Mouse (Mus musculus) MEL (cell line): ENCODE measurements around the gene Nudt17. TPM values are rescaled to one million over a fixed set of nuclear protein-coding genes. Genes with fewer than 3 reads are reported as not detected.
A peak's percentile ranks its signal among the peaks of the same experiment; 100 is the strongest.

ENCODE experiments used
- DNase-seq: peaks from one replicate; pipeline ENCODE4 v3.0.0; 2011; ENCODE audit warnings: low read depth, low spot score
- H3K27ac ChIP-seq: 2 replicates; pipeline ENCODE4 v1.5.1; 2012; ENCODE audit warnings: low read depth, mild to moderate bottlenecking, control low read depth, low read length, moderate library complexity; ENCODE audit not compliant: control insufficient read depth
- H3K27me3 ChIP-seq, 2 experiments: fragments of 150-350 bp in 1 of 2; sonication (generic) in 1 of 2; 2 replicates each; pipeline ENCODE4 v1.6.1; 2012; ENCODE audit warnings: low read length in 2 of 2, mild to moderate bottlenecking in 2 of 2, improper control_type of control experiment in 1 of 2, moderate library complexity in 1 of 2; ENCODE audit not compliant: insufficient read depth in 2 of 2, control insufficient read depth in 1 of 2
- H3K36me3 ChIP-seq, 2 experiments: 2 replicates each; pipeline ENCODE4 v1.6.1; 2012 to 2014; ENCODE audit warnings: low read length in 2 of 2, improper control_type of control experiment in 1 of 2, inconsistent platforms in 1 of 2, mild to moderate bottlenecking in 1 of 2; ENCODE audit not compliant: insufficient read depth in 2 of 2, control insufficient read depth in 1 of 2
- H3K4me1 ChIP-seq, 2 experiments: fragments of 150-350 bp in 1 of 2; sonication (generic) in 1 of 2; 2 replicates each; pipeline ENCODE4 v1.6.1; 2012; ENCODE audit warnings: low read length in 2 of 2, improper control_type of control experiment in 1 of 2, mild to moderate bottlenecking in 1 of 2; ENCODE audit not compliant: insufficient read depth in 2 of 2, control insufficient read depth in 1 of 2
- H3K4me3 ChIP-seq, 2 experiments: fragments of 150-350 bp in 1 of 2; sonication (generic) in 1 of 2; 2 replicates each; pipeline ENCODE4 v1.5.1; 2012; ENCODE audit warnings: low read depth in 2 of 2, low read length in 2 of 2, mild to moderate bottlenecking in 2 of 2, moderate library complexity in 2 of 2, control low read depth in 1 of 2, improper control_type of control experiment in 1 of 2; ENCODE audit not compliant: control insufficient read depth in 1 of 2, insufficient read depth in 1 of 2
- H3K79me2 ChIP-seq: 2 replicates; pipeline ENCODE4 v1.6.1; 2012; ENCODE audit warnings: mild to moderate bottlenecking, low read length, moderate library complexity; ENCODE audit not compliant: control insufficient read depth, poor library complexity, insufficient read depth
- H3K9ac ChIP-seq: 2 replicates; pipeline ENCODE4 v1.6.1; 2012; ENCODE audit warnings: low read depth, mild to moderate bottlenecking, control low read depth, low read length, moderate library complexity; ENCODE audit not compliant: control insufficient read depth, poor library complexity, severe bottlenecking
- H3K9me3 ChIP-seq: fragments of 150-350 bp; sonication (generic); replicated peaks from 2 replicates; pipeline ENCODE4 v1.6.1; 2012; ENCODE audit warnings: mild to moderate bottlenecking, low read length, improper control_type of control experiment, moderate library complexity; ENCODE audit not compliant: insufficient read depth
- BHLHE40 ChIP-seq: IDR thresholded peaks from 2 replicates; pipeline ENCODE4 v1.6.1; 2012; ENCODE audit warnings: low read depth, mild to moderate bottlenecking, inconsistent platforms, low read length, improper control_type of control experiment, borderline replicate concordance
- CHD1 ChIP-seq: IDR thresholded peaks from 2 replicates; pipeline ENCODE4 v1.6.1; 2012; ENCODE audit warnings: low read depth, mild to moderate bottlenecking, inconsistent platforms, low read length, improper control_type of control experiment
- CHD2 ChIP-seq: IDR thresholded peaks from 2 replicates; pipeline ENCODE4 v1.6.1; 2011; ENCODE audit warnings: low read length, improper control_type of control experiment
- CTCF ChIP-seq, 3 experiments: IDR thresholded peaks in 2 of 3; conservative IDR thresholded peaks in 1 of 3; 2 replicates each; pipeline ENCODE4 v1.5.1; 2011 to 2012; ENCODE audit warnings: low read length in 3 of 3, low read depth in 2 of 3, mild to moderate bottlenecking in 2 of 3, improper control_type of control experiment in 1 of 3, inconsistent platforms in 1 of 3, mixed read lengths in 1 of 3, moderate library complexity in 1 of 3; ENCODE audit not compliant: control insufficient read depth in 1 of 3, insufficient read depth in 1 of 3, poor library complexity in 1 of 3, severe bottlenecking in 1 of 3
- E2F4 ChIP-seq: IDR thresholded peaks from 2 replicates; pipeline ENCODE4 v1.6.1; 2011; ENCODE audit warnings: low read depth, low read length, improper control_type of control experiment, borderline replicate concordance
- EP300 ChIP-seq, 2 experiments: IDR thresholded peaks; 2 replicates each; pipeline ENCODE4 v1.6.1; 2011; ENCODE audit warnings: improper control_type of control experiment in 2 of 2, low read length in 2 of 2, low read depth in 1 of 2, mild to moderate bottlenecking in 1 of 2
- ETS1 ChIP-seq: IDR thresholded peaks from 2 replicates; pipeline ENCODE4 v1.6.1; 2012; ENCODE audit warnings: low read depth, mild to moderate bottlenecking, inconsistent platforms, low read length, improper control_type of control experiment, moderate library complexity
- GATA1 ChIP-seq: IDR thresholded peaks from 2 replicates; pipeline ENCODE4 v1.6.1; 2011; ENCODE audit warnings: low read depth, low read length, improper control_type of control experiment
- JUND ChIP-seq: IDR thresholded peaks from 2 replicates; pipeline ENCODE4 v1.6.1; 2011; ENCODE audit warnings: low read depth, mild to moderate bottlenecking, improper control_type of control experiment, low read length
- KAT2A ChIP-seq: conservative IDR thresholded peaks from 2 replicates; pipeline ENCODE4 v1.6.1; 2012; ENCODE audit warnings: low read depth, low read length, improper control_type of control experiment, inconsistent platforms
- MAFK ChIP-seq: IDR thresholded peaks from 2 replicates; pipeline ENCODE4 v1.6.1; 2011; ENCODE audit warnings: low read depth, mild to moderate bottlenecking, low read length, improper control_type of control experiment, borderline replicate concordance
- MAX ChIP-seq: IDR thresholded peaks from 2 replicates; pipeline ENCODE4 v1.6.1; 2011; ENCODE audit warnings: low read length, improper control_type of control experiment
- MYB ChIP-seq: IDR thresholded peaks from 2 replicates; pipeline ENCODE4 v1.6.1; 2011; ENCODE audit warnings: mild to moderate bottlenecking, low read depth, low read length, improper control_type of control experiment
- MYC ChIP-seq: IDR thresholded peaks from 2 replicates; pipeline ENCODE4 v1.6.1; 2011; ENCODE audit warnings: low read depth, mild to moderate bottlenecking, low read length, improper control_type of control experiment, moderate library complexity
- POLR2AphosphoS2 ChIP-seq: IDR thresholded peaks from 2 replicates; pipeline ENCODE4 v1.6.1; 2011; ENCODE audit warnings: low read length, improper control_type of control experiment
- SIN3A ChIP-seq: IDR thresholded peaks from 2 replicates; pipeline ENCODE4 v1.6.1; 2012; ENCODE audit warnings: low read length, improper control_type of control experiment, inconsistent platforms
- SMC3 ChIP-seq: IDR thresholded peaks from 2 replicates; pipeline ENCODE4 v1.6.1; 2011; ENCODE audit warnings: low read depth, low read length, improper control_type of control experiment
- TAL1 ChIP-seq: IDR thresholded peaks from 2 replicates; pipeline ENCODE4 v1.6.1; 2012; ENCODE audit warnings: mild to moderate bottlenecking, inconsistent platforms, low read length, moderate library complexity, mixed read lengths
- TBP ChIP-seq: IDR thresholded peaks from 2 replicates; pipeline ENCODE4 v1.8.0; 2011; ENCODE audit warnings: low read depth, low read length, improper control_type of control experiment
- TCF12 ChIP-seq: IDR thresholded peaks from 2 replicates; pipeline ENCODE4 v1.6.1; 2014; ENCODE audit warnings: low read depth, mild to moderate bottlenecking, inconsistent platforms, low read length, improper control_type of control experiment, moderate library complexity
- USF1 ChIP-seq: IDR thresholded peaks from 2 replicates; pipeline ENCODE4 v1.6.1; 2014; ENCODE audit warnings: low read depth, mild to moderate bottlenecking, inconsistent platforms, low read length, improper control_type of control experiment, moderate library complexity
- USF2 ChIP-seq, 2 experiments: IDR thresholded peaks; 2 replicates each; pipeline ENCODE4 v1.6.1; 2011 to 2012; ENCODE audit warnings: improper control_type of control experiment in 2 of 2, low read length in 2 of 2, borderline replicate concordance in 1 of 2, inconsistent platforms in 1 of 2, low read depth in 1 of 2, mild to moderate bottlenecking in 1 of 2; ENCODE audit not compliant: insufficient read depth in 1 of 2
- ZKSCAN1 ChIP-seq: IDR thresholded peaks from 2 replicates; pipeline ENCODE4 v1.6.1; 2012; ENCODE audit warnings: low read depth, mild to moderate bottlenecking, inconsistent platforms, low read length, improper control_type of control experiment, moderate library complexity
- ZMIZ1 ChIP-seq: IDR thresholded peaks from 2 replicates; pipeline ENCODE4 v1.6.1; 2012; ENCODE audit warnings: low read depth, mild to moderate bottlenecking, inconsistent platforms, low read length, improper control_type of control experiment, moderate library complexity
- polyA plus RNA-seq, 2 experiments: library from polyadenylated mRNA; stranded (reverse) in 1 of 2; unstranded in 1 of 2; fragments of >175 nt in 1 of 2; fragments of >200 nt in 1 of 2; gene quantifications; 2 replicates each; pipeline versions ENCODE4 v1.2.1 to v1.2.4; 2012; ENCODE audit warnings: low replicate concordance in 2 of 2, low read depth in 1 of 2; ENCODE audit not compliant: insufficient read length in 2 of 2, insufficient read depth in 1 of 2, missing spikeins in 1 of 2
- total RNA-seq: library from RNA; depleted of rRNA; stranded (reverse); fragments of 300-350 nt; gene quantifications from 2 replicates; pipeline ENCODE4 v1.2.3, GENCODE M21; 2012

The Nudt17 gene
- total and polyA plus RNA-seq, 3 experiments: 2.7 to 6.5 TPM; not detected in 1

- H3K27me3 ChIP-seq: no peaks in the 10 kb centered on the region
- H3K4me1 ChIP-seq: peaks cover 7 to 19% of the 10 kb centered on the region in 2 experiments
- TF ChIP-seq MYB: no peak
- TF ChIP-seq USF1: no peak
- TF ChIP-seq JUND: no peak
- TF ChIP-seq TCF12: no peak
- TF ChIP-seq SMC3: no peak
- TF ChIP-seq MAX: no peak
- no peak for TF ChIP-seq E2F4
- TF ChIP-seq MAFK: no peak
- TF ChIP-seq USF2 (IDR thresholded peaks at IDR 0.05; ENCODE audit: borderline replicate concordance in 1 of 2, insufficient read depth in 1 of 2, low read depth in 1 of 2, low read length in 2 of 2): no peak
- TF ChIP-seq MYC: no peak
- TF ChIP-seq ZMIZ1: no peak
- no peak for TF ChIP-seq BHLHE40
- TF ChIP-seq POLR2AphosphoS2: no peak
- no peak for TF ChIP-seq GATA1
- TF ChIP-seq, all 39 proteins: peak for 0
- H3K27ac ChIP-seq: no peak overlapping the region
- no peak overlapping the region for H3K9ac ChIP-seq
- no peak overlapping the region for H3K4me3 ChIP-seq
- H3K36me3 ChIP-seq: peaks cover 0 to 21% of the 10 kb centered on the region in 2 experiments; a peak in 2 of 4 replicates
- no peak for DNase-seq
- no peaks in the 10 kb centered on the region; the same call in 1 of the 2 replicates for H3K79me2 ChIP-seq
- H3K9me3 ChIP-seq: no peaks in the 10 kb centered on the region
Measured at GRCm38 (mm10) chr3:96671519-96671918, 36.8 kb downstream of the Nudt17 start.

DNA sequence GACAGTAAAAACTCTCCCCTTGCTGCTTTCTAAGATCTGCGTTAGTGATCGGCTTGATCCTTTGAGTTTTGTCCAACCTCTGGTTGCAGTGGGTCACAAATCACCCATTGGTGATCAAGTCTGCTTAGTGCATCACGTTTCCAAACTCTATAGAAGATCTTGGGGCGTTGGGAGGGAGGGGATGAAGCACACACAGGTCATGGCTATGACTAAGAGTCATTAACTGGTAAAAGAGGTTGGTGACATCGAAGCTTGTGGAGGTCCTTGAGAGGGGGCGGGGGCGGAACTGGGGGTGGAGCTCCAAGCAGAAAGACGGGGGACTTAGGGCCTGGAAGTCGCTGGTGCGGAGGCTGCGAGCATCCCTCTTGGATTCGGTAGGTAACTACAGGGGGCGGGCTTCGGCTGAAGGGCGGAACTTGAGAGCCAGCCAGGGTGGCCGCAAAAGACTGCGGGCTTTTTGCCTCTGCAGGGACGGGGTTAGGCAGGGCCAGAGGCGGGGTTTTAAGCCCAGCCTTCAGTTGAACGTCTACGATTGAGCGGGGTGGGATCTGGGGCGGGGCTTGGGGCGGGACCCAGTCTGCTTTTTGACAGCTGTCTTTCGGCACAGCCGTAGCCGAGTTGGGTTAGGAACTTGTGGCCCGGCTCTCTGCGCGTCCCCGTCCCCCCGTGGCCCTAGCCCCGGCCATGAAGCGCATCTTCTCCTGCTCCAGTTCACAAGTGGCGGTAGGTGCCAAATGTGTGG is 38.5 kb downstream of the Nudt17 start, which contains the start of gene Ankrd35:
TSS of gene Ankrd35 (plus strand) at position 405 of the 742 bp plus-strand sequence.
- no peaks in the 10 kb centered on the region; the same call in 1 of the 2 replicates for H3K79me2 ChIP-seq
- DNase-seq: peak; percentile 99
- no peak within 1 kb of the TSS for H3K27ac ChIP-seq
- peak within 1 kb of the TSS; percentile 57 to 61 for H3K4me3 ChIP-seq
- peaks cover 0 to 12% of the 10 kb centered on the region in 2 experiments; a peak in 2 of 4 replicates for H3K36me3 ChIP-seq
- TF ChIP-seq POLR2AphosphoS2 (no peak), TCF12 (0 out of 2 replicates have a peak, but pooled peaks have one; percentile 15), ZKSCAN1 (no peak), TBP (0 out of 2 replicates have a peak, but pooled peaks have one; percentile 8), ETS1 (no peak), KAT2A (no peak), EP300 (IDR thresholded peaks at IDR 0.05; ENCODE audit: low read depth in 1 of 2, low read length in 2 of 2) (no peak), CHD1 (no peak), TAL1 (no peak), CTCF (IDR thresholded peaks at IDR 0.05 in 2 of 3, conservative IDR thresholded peaks at IDR 0.05 in 1 of 3; ENCODE audit: control insufficient read depth in 1 of 3, insufficient read depth in 1 of 3, low read depth in 2 of 3, low read length in 3 of 3, poor library complexity in 1 of 3, severe bottlenecking in 1 of 3) (peak in 2 of 3 experiments; percentile 10 to 44; a peak in 3 of 6 replicates), CHD2 (no peak), SIN3A (peak; percentile 64)
- H3K9me3 ChIP-seq: no peaks in the 10 kb centered on the region
- peak within 1 kb of the TSS; percentile 54 for H3K9ac ChIP-seq
- peaks cover 3 to 12% of the 10 kb centered on the region in 2 experiments for H3K4me1 ChIP-seq
- no peaks in the 10 kb centered on the region for H3K27me3 ChIP-seq
